Mouse (Mus musculus) spleen, adult 12 weeks (tissue): Measurements from ENCODE around the gene Irf8.

Experiments used
- DNase-seq: peaks from one replicate; pipeline ENCODE4 v3.0.0; 2022; ENCODE audit warnings: low spot score

Irf8 gene

GRCm38 (mm10) chr8:120751226-120752081 lies 15.3 kb downstream of the Irf8 start:
- DNase-seq, result no peak

GRCm38 (mm10) chr8:120752082-120752452 lies 15.9 kb downstream of the Irf8 start:
- no peak for DNase-seq

GRCm38 (mm10) chr8:120753476-120753875 lies 17.3 kb downstream of the Irf8 start:
- no peak for DNase-seq

GRCm38 (mm10) chr8:120755306-120756297 lies 19.4 kb downstream of the Irf8 start:
- DNase-seq, result no peak

GRCm38 (mm10) chr8:120758005-120758404 lies 21.8 kb downstream of the Irf8 start:
- no peak for DNase-seq

- DNase-seq, result no peak
Observed at GRCm38 (mm10) chr8:120759847-120760246, 23.7 kb downstream of the Irf8 start.

- no peak for DNase-seq
Observed at GRCm38 (mm10) chr8:120760341-120761215, 24.4 kb downstream of the Irf8 start.

- DNase-seq, result no peak
Observed at GRCm38 (mm10) chr8:120763267-120763666, 27.1 kb downstream of the Irf8 start.

- DNase-seq, result no peak
Observed at GRCm38 (mm10) chr8:120764638-120765037, 28.5 kb downstream of the Irf8 start.

- no peak for DNase-seq
Observed at GRCm38 (mm10) chr8:120766622-120767021, 30.5 kb downstream of the Irf8 start.

GRCm38 (mm10) chr8:120768454-120769218 lies 32.5 kb downstream of the Irf8 start:
- DNase-seq, result no peak

GRCm38 (mm10) chr8:120777184-120777583 lies 41.0 kb downstream of the Irf8 start:
- DNase-seq, result no peak

GRCm38 (mm10) chr8:120777732-120778131 lies 41.6 kb downstream of the Irf8 start:
- DNase-seq, result no peak

GRCm38 (mm10) chr8:120779106-120779505 lies 42.9 kb downstream of the Irf8 start:
- no peak for DNase-seq

GRCm38 (mm10) chr8:120783781-120784180 lies 47.6 kb downstream of the Irf8 start:
- no peak for DNase-seq

- no peak for DNase-seq
Observed at GRCm38 (mm10) chr8:120786753-120787152, 50.6 kb downstream of the Irf8 start.

GRCm38 (mm10) chr8:120787631-120788030 lies 51.5 kb downstream of the Irf8 start:
- no peak for DNase-seq

GRCm38 (mm10) chr8:120792710-120793109 lies 56.6 kb downstream of the Irf8 start:
- DNase-seq, result no peak

- peak; percentile 57 for DNase-seq
Observed at GRCm38 (mm10) chr8:120795944-120796635, 59.9 kb downstream of the Irf8 start.

- DNase-seq, result peak; percentile 18
Observed at GRCm38 (mm10) chr8:120797019-120797727, 61.0 kb downstream of the Irf8 start.
